Comparison of ENCODE assay signal across 8 mouse cellular contexts in the genomic region with DNA sequence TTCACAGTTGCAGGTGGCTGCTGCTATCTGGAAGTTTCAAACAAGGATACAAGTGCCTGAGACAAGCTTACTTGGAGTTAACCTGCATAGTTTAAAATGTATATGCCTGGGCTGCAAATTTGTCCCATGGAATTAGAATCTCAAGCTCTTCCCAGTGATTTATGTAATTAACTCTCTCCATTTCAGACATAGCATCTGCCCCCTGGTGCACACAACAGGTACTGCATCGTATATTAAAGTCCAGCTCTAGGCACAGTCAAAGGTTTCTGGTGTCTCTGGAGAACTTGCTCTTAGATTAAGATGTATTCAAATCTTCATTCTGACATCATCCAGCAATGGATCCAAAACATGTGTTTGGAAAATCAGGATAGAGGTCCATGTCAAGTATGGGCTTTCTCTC.
DNase-seq lines count a peak whose midpoint lies in the region; ATAC-seq lines count a peak whose summit lies in the region.

No protein-coding gene starts in this region.

- peak; percentile 60; the same call in 1 of the 2 replicates for ATAC-seq in megakaryocyte, adult 5-6 weeks (ENCODE audit: poor library complexity, severe bottlenecking)

- DNase-seq in cerebellum, adult 9-10 months = peak; percentile 5
- DNase-seq in cerebellum, adult 11 months = no peak
- peak; percentile 8 to 44 for DNase-seq in layer of hippocampus, adult 18-20 months (ENCODE audit: low spot score in 2 of 2)
- DNase-seq in layer of hippocampus, adult 9-11 months = no peak
- DNase-seq in ES-CJ7 (ENCODE audit: low read depth, low spot score) = peak; percentile 20
- DNase-seq in embryo, embryonic 11 days = peak; percentile 47
- DNase-seq in gastrocnemius, postnatal 25 days = no peak

Comparison
In these comparisons a context has a peak if more than half of its experiments do, and no peak if none do; other contexts are left out.
1. DNase-seq: peak in cerebellum, adult 9-10 months (single experiment), layer of hippocampus, adult 18-20 months (2 of 2), ES-CJ7 (single experiment) and embryo, embryonic 11 days (single experiment); none in cerebellum, adult 11 months (single experiment), layer of hippocampus, adult 9-11 months (single experiment) and gastrocnemius, postnatal 25 days (single experiment).